Mouse (Mus musculus) E14TG2a.4 (cell line): ENCODE results near the gene Klhl8.
A peak's percentile ranks its signal among the peaks of the same experiment; 100 is the strongest.

Experiments
- H3K27me3 ChIP-seq: 2 replicates; pipeline ENCODE4 v1.6.1; 2014; ENCODE audit warnings: low read length, control low read depth; ENCODE audit not compliant: insufficient read depth
- H3K36me3 ChIP-seq: 2 replicates; pipeline ENCODE4 v1.6.1; 2014; ENCODE audit warnings: low read length, control low read depth; ENCODE audit not compliant: insufficient read depth
- H3K4me1 ChIP-seq: replicated peaks from 2 replicates; pipeline ENCODE4 v1.6.1; 2014; ENCODE audit warnings: low read depth, low read length, control low read depth
- H3K4me3 ChIP-seq: replicated peaks from 2 replicates; pipeline ENCODE4 v1.5.1; 2014; ENCODE audit warnings: mild to moderate bottlenecking, low read length
- H3K9me3 ChIP-seq: 2 replicates; pipeline ENCODE4 v1.6.1; 2014; ENCODE audit warnings: low read length, control low read depth
- CTCF ChIP-seq: conservative IDR thresholded peaks from 2 replicates; pipeline ENCODE4 v1.5.1; 2014; ENCODE audit warnings: low read length
- NANOG ChIP-seq: IDR thresholded peaks from 2 replicates; pipeline ENCODE4 v1.6.1; 2014; ENCODE audit warnings: borderline replicate concordance, low read length, mixed read lengths
- POU5F1 ChIP-seq: IDR thresholded peaks from 2 replicates; pipeline ENCODE4 v1.6.1; 2014; ENCODE audit warnings: low read length, borderline replicate concordance

Gene Klhl8

GRCm38 (mm10) chr5:103828304-103828703, 82.8 kb downstream of the Klhl8 start:
- peaks cover 92% of the 10 kb centered on the region for H3K36me3 ChIP-seq
- H3K4me1 ChIP-seq = peaks cover 39% of the 10 kb centered on the region
- peak overlapping the region; percentile 37 for H3K4me3 ChIP-seq
- no peaks in the 10 kb centered on the region for H3K27me3 ChIP-seq
- TF ChIP-seq CTCF = no peak
- H3K9me3 ChIP-seq = no peaks in the 10 kb centered on the region

- H3K4me3 ChIP-seq = no peak overlapping the region
- peaks cover 89% of the 10 kb centered on the region for H3K36me3 ChIP-seq
- no peaks in the 10 kb centered on the region for H3K9me3 ChIP-seq
- H3K4me1 ChIP-seq = peaks cover 62% of the 10 kb centered on the region
- TF ChIP-seq POU5F1 (no peak), CTCF (no peak), NANOG (no peak)
- H3K27me3 ChIP-seq = no peaks in the 10 kb centered on the region
Observed at GRCm38 (mm10) chr5:103822949-103823348, 88.1 kb downstream of the Klhl8 start.

DNA sequence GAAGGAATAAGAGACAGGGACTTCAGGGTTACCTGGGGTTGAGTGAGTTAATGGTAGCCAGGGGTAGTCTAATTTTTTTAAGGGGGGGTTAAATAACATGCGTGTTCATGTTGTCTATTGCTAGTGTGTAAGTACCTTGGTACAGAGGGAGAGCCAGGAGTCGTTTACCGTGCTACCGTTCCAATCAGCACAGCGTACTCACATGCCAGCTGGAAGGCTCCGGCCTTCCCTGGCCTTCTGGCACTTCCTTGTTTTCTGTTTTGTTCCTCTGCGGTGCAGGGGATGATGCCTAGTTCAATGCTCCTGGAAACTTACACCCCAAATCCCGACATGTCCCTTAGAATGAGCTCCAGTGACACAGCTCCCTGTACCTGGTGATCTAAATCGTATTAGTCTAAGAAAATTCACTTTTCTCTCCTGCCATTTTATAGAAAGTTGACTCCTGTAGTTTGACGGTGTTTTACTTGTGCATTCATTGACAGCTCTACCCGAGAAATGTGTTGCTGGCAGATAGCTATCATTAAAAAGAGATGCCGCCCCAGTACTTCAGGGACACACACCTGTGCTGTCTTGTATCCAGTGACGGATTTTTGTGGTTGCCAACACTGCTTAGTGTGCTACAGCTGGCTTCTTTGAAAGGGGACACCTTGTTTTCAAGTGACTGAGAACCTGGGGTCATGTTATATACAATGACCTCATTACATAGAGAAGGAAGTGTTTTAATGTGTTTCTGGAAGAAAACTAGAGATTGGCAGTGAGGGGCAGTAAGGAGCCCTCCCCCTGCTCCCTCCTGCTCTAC, 89.4 kb downstream of the Klhl8 start:
- H3K27me3 ChIP-seq = no peaks in the 10 kb centered on the region

GRCm38 (mm10) chr5:103821062-103821461, 90.0 kb downstream of the Klhl8 start:
- no peak overlapping the region for H3K4me3 ChIP-seq
- H3K9me3 ChIP-seq = no peaks in the 10 kb centered on the region
- no peak for TF ChIP-seq CTCF
- no peaks in the 10 kb centered on the region for H3K27me3 ChIP-seq
- H3K36me3 ChIP-seq = peaks cover 82% of the 10 kb centered on the region
- peaks cover 65% of the 10 kb centered on the region for H3K4me1 ChIP-seq

More for the DNA sequence above, 89.4 kb downstream of the Klhl8 start:
- Histone ChIP-seq H3K4me3 (no peak overlapping the region), H3K4me1 (peaks cover 64% of the 10 kb centered on the region), H3K9me3 (no peaks in the 10 kb centered on the region), H3K36me3 (peaks cover 83% of the 10 kb centered on the region)
- no peak for TF ChIP-seq NANOG
- no peak for TF ChIP-seq CTCF
- TF ChIP-seq POU5F1 = no peak

DNA sequence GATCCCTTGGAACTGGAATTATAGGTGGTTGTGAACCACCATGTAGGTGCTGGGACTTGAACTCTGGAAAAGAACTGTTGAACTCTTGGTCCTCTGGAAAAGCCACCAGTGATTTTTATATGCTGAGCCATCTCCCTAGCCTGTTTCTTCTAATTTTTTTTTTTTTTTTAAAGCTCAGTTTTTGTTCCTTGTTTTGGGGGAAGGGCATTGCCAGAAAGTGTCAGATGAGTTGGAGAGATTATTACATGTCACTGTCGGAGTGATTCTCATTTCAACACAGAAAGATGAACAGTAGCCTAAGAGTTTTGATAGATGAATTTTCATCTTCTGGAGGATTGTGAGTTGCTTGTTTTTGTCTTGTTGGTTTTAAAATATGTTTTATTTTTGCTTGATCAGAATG, 91.4 kb downstream of the Klhl8 start:
- no peak for TF ChIP-seq CTCF
- TF ChIP-seq NANOG = no peak
- TF ChIP-seq POU5F1 = no peak
- Histone ChIP-seq H3K9me3 (no peaks in the 10 kb centered on the region), H3K27me3 (no peaks in the 10 kb centered on the region), H3K4me3 (no peak overlapping the region), H3K36me3 (peaks cover 86% of the 10 kb centered on the region), H3K4me1 (peaks cover 67% of the 10 kb centered on the region)

DNA sequence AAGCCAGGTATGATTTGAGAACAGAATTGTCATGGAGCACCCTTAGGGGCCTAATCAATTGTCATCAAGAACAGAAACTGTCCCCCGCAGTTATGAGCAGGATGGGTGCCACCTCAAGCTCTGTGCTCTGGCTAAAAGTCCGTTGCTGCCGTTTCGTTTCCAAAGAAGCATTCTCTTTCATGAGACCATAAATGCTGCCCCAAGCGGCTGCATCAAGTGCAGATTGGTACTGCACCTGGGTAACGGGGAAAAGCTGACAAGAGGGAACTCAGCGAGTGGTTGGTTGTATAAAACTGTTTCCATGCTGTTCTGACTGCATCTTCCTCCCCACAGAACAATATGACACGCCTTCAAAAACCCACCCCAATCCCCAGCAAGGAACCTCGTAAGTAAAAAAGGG, 92.5 kb downstream of the Klhl8 start:
- Histone ChIP-seq H3K4me3 (no peak overlapping the region), H3K4me1 (peaks cover 76% of the 10 kb centered on the region), H3K27me3 (no peaks in the 10 kb centered on the region), H3K36me3 (peaks cover 81% of the 10 kb centered on the region), H3K9me3 (no peaks in the 10 kb centered on the region)
- TF ChIP-seq POU5F1 (no peak), CTCF (no peak), NANOG (no peak)

DNA sequence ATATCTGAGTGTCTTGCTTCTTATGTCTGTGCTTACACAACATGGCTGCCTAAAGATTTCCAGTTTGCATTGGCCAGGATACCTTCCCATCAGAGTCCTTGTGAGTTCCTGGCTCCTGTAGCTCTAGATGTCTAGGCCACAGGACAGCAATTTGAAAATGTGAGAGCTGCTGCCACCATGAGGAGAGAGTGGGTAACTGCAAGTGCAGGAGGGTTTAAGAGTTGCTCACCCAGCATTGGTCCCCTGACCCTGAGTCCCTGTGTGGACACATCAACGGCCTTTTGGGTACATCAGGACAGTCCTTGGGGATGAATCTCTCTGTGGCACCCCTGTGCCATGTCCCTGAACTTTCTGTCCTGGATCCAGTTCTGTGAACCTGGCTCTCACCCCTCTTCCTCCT, 93.3 kb downstream of the Klhl8 start:
- TF ChIP-seq CTCF (peak; percentile 96), NANOG (no peak)
- Histone ChIP-seq H3K4me3 (no peak overlapping the region), H3K4me1 (peaks cover 77% of the 10 kb centered on the region), H3K9me3 (no peaks in the 10 kb centered on the region), H3K36me3 (peaks cover 75% of the 10 kb centered on the region), H3K27me3 (no peaks in the 10 kb centered on the region)

DNA sequence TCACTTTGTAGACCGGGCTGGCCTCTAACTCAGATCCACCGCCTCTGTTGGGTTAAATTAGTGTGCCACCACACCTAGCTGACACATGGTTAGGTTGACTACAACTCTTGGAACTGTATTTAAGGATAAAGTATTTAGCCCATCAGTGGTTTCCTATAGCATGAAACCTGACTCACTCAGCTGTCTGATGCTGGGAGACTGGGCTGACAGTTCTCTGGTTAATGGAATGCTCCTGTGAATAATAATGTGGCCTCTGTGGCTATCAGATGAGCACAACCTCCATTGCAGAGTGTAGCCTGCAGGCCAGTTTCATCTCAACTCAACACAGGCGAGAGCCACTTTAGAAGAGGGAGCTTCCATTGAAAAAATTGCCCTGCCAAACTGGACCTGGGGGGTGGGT, 94.3 kb downstream of the Klhl8 start:
- H3K27me3 ChIP-seq = no peaks in the 10 kb centered on the region
- peaks cover 66% of the 10 kb centered on the region for H3K36me3 ChIP-seq
- no peak overlapping the region for H3K4me3 ChIP-seq
- no peaks in the 10 kb centered on the region for H3K9me3 ChIP-seq
- peaks cover 77% of the 10 kb centered on the region for H3K4me1 ChIP-seq
- TF ChIP-seq POU5F1 = no peak
- TF ChIP-seq NANOG = no peak
- no peak for TF ChIP-seq CTCF

GRCm38 (mm10) chr5:103815249-103815617, 95.8 kb downstream of the Klhl8 start:
- H3K36me3 ChIP-seq = peaks cover 65% of the 10 kb centered on the region
- no peak for TF ChIP-seq CTCF
- TF ChIP-seq POU5F1 = no peak
- no peak for TF ChIP-seq NANOG
- H3K27me3 ChIP-seq = no peaks in the 10 kb centered on the region
- H3K9me3 ChIP-seq = no peaks in the 10 kb centered on the region
- H3K4me3 ChIP-seq = no peak overlapping the region
- H3K4me1 ChIP-seq = peaks cover 76% of the 10 kb centered on the region
